Mouse (Mus musculus) MEL-GATA-1-ER (cell line): ENCODE data around the gene Hmgxb4.
"Not testable (repeated sequence)": the region's sequence is repeated elsewhere in the genome, so short reads cannot be mapped to it uniquely, and the experiment has no call there.

Source experiments
- DNase-seq: peaks from one replicate; pipeline ENCODE4 v3.0.0-alpha.2; 2012; ENCODE audit warnings: low read depth; ENCODE audit errors: extremely low read depth

The Hmgxb4 gene

GRCm38 (mm10) chr8:74993081-74993474 lies at the start of gene Hmgxb4:
Gene Hmgxb4, plus strand, starts transcription at chr8:74993356.
- DNase-seq, result no peak

- no peak for DNase-seq
Measured at GRCm38 (mm10) chr8:74949445-74949844, 43.7 kb upstream of the Hmgxb4 start.

DNA sequence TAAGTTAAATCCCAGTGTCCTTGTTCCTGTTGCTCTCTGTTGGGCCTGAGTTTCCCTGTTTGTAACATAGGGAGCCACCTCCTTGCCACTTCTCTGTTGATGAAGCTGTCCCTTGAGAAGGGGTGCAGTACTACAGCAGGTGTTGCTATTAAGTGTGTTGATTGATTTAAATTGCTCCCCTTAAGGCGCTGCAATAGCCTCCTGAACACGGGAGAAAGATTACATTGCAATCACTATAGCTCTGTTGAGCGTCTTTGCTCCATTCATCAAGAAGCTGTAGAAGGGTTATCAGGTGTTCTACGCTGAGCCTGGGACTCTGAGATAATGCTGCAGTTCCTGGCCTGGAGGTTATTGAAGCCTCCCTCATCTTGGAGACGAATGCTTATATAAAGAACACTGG lies 29.2 kb upstream of the Hmgxb4 start:
- no peak for DNase-seq

GRCm38 (mm10) chr8:74970286-74970685 lies 22.9 kb upstream of the Hmgxb4 start:
- not testable (repeated sequence) for DNase-seq

DNA sequence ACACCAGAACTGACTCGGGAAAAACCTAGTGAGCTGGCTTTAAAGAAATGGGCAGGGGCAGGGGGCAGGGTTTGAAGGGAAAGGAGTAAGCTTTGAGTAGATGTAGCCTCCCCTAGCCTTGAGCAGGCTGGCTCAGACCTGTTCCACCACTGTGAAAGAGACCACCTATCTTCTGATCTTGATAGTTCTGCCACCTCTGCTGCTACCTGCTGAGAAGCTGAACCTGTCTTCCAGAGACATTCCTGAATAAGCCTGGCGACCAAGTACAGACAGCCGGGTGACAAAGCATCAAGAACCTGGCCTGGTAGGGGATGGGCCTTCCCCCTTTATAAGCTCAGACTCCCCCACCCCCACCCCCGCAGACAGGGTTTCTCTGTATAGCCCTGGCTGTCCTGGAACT lies 21.5 kb upstream of the Hmgxb4 start:
- no peak for DNase-seq

DNA sequence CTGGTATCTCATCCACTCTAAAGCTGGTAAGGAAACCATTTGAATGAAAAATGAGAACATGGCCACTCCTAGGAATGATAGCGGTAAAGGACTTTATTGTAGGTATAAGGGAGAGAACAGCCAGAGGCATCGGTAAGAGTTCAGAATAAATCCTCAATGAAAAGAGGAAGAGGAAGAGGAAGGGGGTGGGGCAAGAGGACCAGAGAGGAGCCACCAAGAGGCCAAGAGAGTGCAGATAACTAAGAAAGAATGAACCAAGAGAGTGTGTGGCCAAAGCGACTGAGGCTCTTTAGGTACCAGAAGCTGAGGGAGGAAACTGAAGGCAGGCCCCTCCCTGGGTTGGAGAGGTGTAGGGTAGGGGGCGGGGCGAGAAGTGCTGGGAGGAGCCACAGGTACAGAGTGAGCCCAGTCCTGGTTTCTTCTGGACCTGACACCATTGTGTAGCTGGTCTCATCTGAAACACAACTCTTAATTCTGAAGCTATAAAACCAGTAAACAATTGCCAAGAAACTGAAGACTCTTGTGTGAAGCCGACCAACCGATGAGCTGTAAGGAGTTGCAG lies 20.8 kb upstream of the Hmgxb4 start:
- no peak for DNase-seq

DNA sequence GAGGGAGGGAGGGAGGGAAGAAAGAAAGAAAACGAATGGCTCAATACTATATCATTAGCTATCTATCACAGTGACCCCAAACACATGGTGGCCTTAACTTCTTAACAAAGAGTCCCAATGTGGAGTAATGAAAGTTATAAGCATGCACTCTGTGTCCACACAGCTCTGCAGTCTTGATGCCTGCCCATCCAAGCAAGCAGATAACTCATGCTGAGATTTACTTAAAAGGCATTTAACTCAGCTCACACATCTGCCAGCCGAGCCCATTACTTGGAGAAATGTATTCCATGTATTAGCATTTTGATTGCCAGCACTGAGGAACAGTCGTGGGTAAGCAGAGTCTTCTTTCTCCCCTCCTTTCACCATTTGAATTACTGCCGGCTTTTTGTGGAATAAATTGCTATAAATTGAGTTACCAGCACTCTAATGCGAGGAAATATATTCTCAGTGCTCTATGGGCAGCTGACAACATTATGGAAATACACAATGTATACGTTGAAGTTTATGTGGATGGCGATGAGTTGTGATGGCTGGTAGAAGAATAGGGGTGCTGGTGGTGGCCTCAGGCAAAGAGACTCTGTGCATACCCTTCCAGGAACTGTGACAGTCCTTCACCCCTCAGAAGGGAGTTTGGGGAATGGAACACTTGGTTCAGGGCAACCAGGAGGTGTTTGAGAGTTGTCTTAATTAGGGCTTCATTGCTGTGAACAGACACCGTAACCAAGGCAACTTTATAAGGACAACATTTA lies 19.9 kb upstream of the Hmgxb4 start:
- no peak for DNase-seq

- DNase-seq, result no peak
Measured at GRCm38 (mm10) chr8:74973904-74974303, 19.3 kb upstream of the Hmgxb4 start.

GRCm38 (mm10) chr8:74977427-74977826 lies 15.7 kb upstream of the Hmgxb4 start:
- no peak for DNase-seq

- no peak for DNase-seq
Measured at GRCm38 (mm10) chr8:74980060-74980710, 13.0 kb upstream of the Hmgxb4 start.

GRCm38 (mm10) chr8:74980711-74981062 lies 12.5 kb upstream of the Hmgxb4 start:
- no peak for DNase-seq

DNA sequence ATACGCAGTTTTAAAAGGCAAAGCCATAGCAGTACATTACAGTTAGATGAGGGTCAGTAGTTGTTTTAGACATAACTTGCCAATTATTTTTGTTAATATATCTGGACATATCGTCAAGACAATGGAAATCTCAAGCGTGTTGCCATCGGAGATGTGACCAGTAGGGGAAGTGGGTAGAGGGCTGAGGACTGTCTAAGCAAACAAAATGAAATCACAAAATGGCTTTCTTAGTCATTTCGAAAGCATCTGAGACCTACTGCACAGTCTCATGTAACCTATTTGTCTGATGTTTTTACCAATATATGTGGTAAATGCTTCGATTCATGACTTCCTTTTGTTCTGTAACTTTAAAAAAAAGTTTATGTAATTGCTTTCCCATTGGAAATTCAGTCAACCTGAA lies 11.3 kb upstream of the Hmgxb4 start:
- DNase-seq, result no peak

DNA sequence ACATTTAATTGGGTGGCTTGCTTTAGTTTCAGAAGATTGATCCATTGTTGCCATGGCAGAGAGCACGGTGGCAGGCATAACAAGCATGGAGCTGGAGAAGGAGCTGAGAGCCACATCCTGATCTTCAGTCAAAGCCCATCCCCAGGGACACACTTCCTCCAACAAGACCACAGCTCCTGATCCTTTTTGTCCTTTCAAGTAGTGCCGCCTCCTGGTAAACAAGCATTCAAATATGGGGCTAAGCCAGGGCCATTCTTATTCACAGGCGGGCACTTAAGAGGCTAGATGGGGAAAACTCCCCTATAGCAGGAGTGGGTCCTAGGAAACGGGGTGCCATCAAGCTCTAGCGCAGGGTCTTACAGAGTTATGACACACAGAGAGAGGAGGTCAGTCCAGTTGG lies 5.7 kb upstream of the Hmgxb4 start:
- DNase-seq, result no peak

DNA sequence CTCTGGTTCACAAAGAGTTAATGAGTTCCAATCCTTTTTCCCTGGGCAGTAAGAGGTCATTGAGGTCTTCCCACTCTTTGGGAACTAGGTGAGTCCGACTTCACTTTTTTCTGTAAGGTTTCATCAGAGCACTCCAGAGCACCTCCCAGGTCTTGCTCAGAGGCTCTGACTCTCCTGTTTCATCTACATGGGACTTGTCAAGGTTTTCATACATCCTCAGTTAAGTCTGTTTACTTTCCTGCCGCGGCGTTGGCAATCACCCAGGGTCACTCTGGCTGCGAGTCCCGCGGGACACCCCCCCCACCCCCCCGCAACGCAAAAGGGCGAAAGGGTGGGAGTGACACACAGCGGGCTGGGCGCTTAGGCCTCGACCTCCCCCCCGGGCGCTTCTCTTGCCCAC lies 3.1 kb upstream of the Hmgxb4 start:
- DNase-seq, result no peak

DNA sequence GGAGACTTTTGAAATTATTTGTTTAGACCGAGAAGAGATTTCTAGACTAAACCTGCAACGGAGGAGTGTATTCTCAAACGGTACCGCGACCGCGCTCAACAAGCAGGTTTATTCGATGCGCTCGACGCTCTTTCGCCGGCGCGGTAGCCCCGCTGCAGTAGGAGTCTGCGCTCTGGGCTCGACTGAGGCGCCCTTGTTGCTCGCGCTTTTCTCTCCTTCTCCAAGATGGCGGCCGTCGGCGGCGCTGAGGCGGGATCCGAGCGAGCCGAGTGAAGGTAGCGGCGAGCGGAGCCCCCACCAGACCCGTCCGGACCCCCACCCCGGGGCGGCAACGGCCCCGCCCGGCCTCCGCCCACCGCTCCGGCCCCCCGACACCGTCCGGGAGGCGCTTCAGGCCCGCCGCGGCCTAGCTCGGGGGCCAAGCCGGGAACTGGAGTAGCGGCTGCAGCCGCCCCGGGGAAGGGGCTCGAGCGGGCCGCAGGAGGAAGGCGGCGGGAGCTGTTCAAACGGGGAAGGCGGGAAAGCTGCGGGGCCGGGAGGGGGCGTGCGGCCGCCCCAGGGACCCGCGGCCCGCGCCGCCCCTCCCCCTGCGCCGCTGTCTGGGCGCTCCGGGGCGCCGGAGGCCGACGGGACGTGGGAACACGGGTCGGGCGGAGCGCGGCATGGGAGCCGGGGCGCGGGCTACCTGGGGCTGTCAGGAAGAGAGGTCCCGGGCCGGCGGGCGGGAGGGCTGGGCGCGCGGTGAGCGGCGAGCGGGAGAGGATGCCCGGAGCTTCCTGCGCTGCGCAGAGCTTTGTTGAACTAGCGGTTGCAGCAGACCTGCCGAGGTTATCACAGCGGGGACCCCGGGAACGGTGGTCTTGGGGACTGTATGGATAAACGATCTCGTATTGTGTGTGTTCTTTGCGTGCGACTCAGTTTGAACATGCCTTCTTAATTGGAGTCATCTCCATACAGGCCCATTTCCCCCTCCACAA lies 607 bp downstream of the Hmgxb4 start:
- peak; percentile 74 for DNase-seq

DNA sequence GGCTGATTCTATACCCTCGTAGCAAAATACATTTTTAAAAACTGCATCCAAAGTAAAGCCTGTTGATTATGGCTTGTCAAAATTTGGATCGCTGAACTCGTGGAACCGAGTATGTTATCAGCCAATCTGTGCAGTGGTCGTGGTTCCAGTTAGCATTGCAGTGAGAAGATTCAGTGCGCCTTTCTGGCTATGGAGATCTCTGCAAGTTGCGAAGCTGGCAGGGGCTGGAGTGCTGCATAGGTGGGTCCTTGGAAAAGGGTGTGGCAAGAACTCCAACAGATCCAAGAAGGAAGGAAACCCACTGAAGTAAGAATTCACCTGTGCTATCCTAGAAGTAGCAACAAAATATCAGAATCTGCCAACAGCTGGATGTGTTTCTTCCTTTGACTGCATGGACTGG lies 1.4 kb downstream of the Hmgxb4 start:
- DNase-seq, result no peak

GRCm38 (mm10) chr8:75000431-75000830 lies 7.3 kb downstream of the Hmgxb4 start:
- no peak for DNase-seq

GRCm38 (mm10) chr8:75008826-75009225 lies 15.7 kb downstream of the Hmgxb4 start:
- DNase-seq, result no peak

GRCm38 (mm10) chr8:75013557-75013956 lies 20.4 kb downstream of the Hmgxb4 start:
- no peak for DNase-seq

GRCm38 (mm10) chr8:75013964-75014363 lies 20.8 kb downstream of the Hmgxb4 start:
- DNase-seq, result no peak

DNA sequence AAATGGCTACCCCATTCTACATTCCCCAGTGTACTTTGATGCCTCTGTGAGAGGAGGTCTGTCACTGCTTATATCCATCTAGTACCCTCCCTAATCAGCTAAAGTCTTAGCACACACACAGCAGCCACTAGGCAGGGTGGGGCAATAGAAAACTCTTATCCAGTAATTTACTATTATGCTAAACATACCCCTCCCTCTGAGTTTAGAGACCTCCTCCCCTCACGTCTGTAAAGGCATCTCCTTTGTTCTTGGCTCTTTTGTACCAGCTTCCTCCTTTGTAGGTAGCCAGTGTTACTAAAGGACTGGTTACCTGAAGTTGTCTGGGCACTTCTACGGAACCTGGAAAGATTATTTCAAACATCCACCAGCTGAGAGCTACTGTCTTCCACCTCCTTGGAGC lies 22.8 kb downstream of the Hmgxb4 start:
- peak; percentile 16 for DNase-seq

GRCm38 (mm10) chr8:75016422-75016821 lies 23.3 kb downstream of the Hmgxb4 start:
- DNase-seq, result no peak
